Mouse (Mus musculus) ES-E14 (cell line): ENCODE measurements around the gene 4933425L06Rik.

Experiments
- HCFC1 ChIP-seq: IDR thresholded peaks from 2 replicates; pipeline ENCODE4 v1.6.1; 2012; ENCODE audit warnings: low read length, inconsistent platforms, borderline replicate concordance; ENCODE audit not compliant: insufficient read depth
- MAFK ChIP-seq: IDR thresholded peaks from 2 replicates; pipeline ENCODE4 v1.6.1; 2014; ENCODE audit warnings: mild to moderate bottlenecking, low read depth, low read length, inconsistent platforms; ENCODE audit not compliant: insufficient read depth
- ZC3H11A ChIP-seq: IDR thresholded peaks from 2 replicates; pipeline ENCODE4 v1.6.1; 2012; ENCODE audit warnings: low read depth, mild to moderate bottlenecking, inconsistent platforms, low read length, borderline replicate concordance

- TF ChIP-seq HCFC1 (no peak), MAFK (no peak), ZC3H11A (no peak)
These were observed 22.5 kb downstream of the 4933425L06Rik start for GRCm38 (mm10) chr13:105104385-105104784.
